Mouse (Mus musculus) testis, adult 2 months (tissue): Measurements from ENCODE around the gene Crabp2.

Source experiments
- CTCF ChIP-seq: fragments of 200-500 bp; IDR thresholded peaks from 2 replicates; pipeline ENCODE4 v1.5.1; 2012; ENCODE audit warnings: low read depth, mild to moderate bottlenecking, inconsistent platforms, low read length, moderate library complexity; ENCODE audit not compliant: control insufficient read depth, insufficient read depth, insufficient replicate concordance
- POLR2A ChIP-seq: fragments of 200-500 bp; IDR thresholded peaks from 2 replicates; pipeline ENCODE4 v1.6.1; 2012; ENCODE audit warnings: low read depth, mild to moderate bottlenecking, inconsistent platforms, low read length, moderate library complexity; ENCODE audit not compliant: control insufficient read depth

DNA sequence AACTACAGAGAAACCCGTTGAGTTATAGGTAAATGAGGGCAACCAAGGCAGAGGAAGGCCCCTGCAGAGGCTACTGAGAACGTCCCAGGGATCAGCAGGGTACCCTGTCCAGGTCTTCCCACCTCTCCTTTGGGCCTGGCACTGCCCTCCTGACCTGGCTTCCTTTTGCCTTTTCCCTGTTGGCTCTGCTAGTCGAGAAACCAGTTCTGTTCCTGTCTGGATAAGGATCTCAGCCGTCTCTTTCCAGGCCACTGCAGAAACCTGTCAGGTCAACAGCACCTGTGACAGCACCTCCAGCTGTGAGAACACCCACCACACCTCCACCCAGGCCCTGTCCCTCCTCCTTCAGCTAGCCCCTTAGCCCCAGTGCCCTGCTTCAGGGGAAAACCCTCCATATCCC is 10.0 kb downstream of the Crabp2 start:
- TF ChIP-seq CTCF (no peak), POLR2A (no peak)
